Mouse (Mus musculus): ENCODE data around the gene Spata3.

DNA sequence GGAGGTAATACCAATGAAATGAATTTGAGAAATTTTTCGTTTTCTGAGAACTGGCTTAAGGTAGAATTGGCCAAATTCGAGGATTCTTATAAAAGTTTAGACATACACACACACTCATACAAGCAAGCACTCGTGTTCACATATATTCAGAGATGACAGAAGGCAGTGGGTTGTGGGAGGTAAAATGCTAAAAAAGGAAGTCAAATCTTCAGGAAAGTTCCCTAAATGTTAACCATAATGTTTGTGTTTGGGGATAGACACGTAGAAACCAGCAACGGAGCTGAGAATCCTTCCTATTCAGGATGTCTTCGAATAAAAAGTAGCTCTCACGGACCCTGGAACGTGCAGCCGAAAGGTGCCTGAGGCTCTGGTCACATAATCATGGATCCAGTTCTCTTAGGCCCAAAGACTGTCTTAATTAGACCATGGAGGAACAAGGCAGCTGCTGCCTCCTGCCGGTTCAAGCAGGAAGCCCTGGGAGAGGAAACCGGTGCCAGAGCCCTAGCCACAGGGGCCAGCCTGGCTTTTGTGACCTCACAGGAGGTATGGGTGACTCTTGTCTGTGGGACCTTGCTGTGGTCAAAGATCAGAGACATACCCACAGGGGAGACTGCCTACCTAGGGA is 4.9 kb downstream of the Spata3 start:
- TF ChIP-seq POLR2A (IDR thresholded peaks at IDR 0.05; ENCODE audit: extremely low read depth, insufficient read depth, low read length) (no peak), CTCF (IDR thresholded peaks at IDR 0.05; ENCODE audit: extremely low read depth, insufficient read depth, low read length) (peak; percentile 25; the same call in 1 of the 2 replicates)

All from cortical plate, adult 2 months (tissue).